Mouse (Mus musculus) G1E-ER4 (cell line): ENCODE data around the gene Hirip3. TPM values are rescaled to one million over a fixed set of nuclear protein-coding genes. Genes with fewer than 3 reads are reported as not detected.

ENCODE experiments used
- GATA1 ChIP-seq: IDR thresholded peaks from one replicate; pipeline ENCODE4 v1.8.0; 2012; ENCODE audit warnings: low read length, inconsistent platforms
- polyA plus RNA-seq: library from polyadenylated mRNA; stranded (reverse); fragments of >175 nt; gene quantifications from 2 replicates; pipeline ENCODE4 v1.2.3, GENCODE M21; 2012

The Hirip3 gene
- 312 and 358 TPM in 2 replicates for polyA plus RNA-seq

GRCm38 (mm10) chr7:126861429-126862130, at the start of gene Hirip3:
TSS of gene Hirip3 (plus strand) at chr7:126861972.
- no peak for TF ChIP-seq GATA1

- no peak for TF ChIP-seq GATA1
These were observed 46.0 kb upstream of the Hirip3 start for GRCm38 (mm10) chr7:126815726-126816222.

- TF ChIP-seq GATA1: no peak
These were observed 45.3 kb upstream of the Hirip3 start for GRCm38 (mm10) chr7:126816494-126816893.

DNA sequence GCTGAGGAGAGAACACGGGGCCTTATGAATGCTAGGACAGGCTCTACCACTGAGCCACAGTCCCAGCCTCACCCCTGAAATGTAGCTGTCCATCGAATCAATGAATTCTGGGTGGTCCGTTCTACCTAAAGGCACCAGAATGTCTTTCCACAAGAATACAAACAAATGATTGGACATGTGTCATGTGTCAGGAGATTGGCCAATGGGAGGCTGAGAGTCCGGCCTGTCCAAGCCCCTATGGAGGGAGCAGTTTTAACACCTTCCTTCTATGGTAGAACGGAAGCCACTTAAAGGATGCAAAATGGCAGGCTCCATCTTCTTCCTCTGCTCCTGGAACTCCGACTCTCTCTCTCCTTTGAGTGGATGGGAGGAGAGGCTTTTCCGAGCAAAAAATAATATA, 44.2 kb upstream of the Hirip3 start:
- no peak for TF ChIP-seq GATA1

DNA sequence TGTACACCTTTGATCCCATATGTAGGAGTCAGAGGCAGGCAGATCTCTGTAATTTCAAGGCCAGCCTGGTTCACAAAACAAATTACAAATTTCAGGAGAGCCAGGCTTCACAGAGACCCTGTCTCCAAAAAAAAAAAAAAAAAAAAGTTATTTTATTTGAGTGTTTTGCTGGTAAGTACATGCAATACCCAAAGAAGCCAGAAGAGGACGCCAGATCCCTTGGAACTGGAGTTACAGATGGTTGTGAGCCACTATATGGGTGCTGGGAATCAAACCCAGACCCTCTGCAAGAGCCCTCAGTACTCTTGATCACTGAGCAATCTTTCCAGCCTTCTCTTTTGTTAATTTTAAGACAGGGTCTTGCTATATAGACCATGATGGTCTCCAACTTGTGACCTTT, 43.0 kb upstream of the Hirip3 start:
- TF ChIP-seq GATA1: no peak

DNA sequence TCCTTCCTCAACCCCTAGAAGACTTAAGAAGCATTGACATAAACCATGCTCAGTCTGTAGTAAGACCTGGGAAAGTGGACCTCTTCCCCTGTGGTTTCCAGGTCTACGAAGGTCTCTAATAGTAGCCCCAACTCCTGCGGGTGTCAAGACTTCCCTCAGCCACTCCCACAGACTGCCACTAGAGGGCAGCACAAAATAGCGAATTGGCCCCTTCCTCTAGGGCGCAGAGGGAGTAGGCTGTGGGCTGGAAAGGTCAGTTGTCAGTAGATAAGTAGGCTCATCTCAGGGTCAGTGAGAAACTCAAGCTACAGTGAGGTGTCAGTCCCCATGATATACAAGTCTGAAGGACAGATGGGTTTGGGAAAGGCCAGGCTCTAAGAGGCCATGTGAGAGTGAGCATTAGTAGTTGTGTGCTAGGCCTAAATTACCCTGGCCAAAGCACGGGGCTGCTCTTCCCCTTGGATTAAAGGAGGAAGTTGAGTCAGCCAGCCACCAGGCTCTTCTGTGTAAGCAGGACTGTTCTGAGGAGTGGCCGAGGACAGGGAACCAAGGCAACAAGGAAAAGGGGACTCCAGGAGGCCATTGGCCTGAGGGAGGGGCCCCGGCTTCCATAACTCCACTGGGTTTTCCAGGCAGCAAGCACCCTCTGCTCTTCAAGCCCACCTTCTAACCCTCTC, 39.8 kb upstream of the Hirip3 start:
- no peak for TF ChIP-seq GATA1

DNA sequence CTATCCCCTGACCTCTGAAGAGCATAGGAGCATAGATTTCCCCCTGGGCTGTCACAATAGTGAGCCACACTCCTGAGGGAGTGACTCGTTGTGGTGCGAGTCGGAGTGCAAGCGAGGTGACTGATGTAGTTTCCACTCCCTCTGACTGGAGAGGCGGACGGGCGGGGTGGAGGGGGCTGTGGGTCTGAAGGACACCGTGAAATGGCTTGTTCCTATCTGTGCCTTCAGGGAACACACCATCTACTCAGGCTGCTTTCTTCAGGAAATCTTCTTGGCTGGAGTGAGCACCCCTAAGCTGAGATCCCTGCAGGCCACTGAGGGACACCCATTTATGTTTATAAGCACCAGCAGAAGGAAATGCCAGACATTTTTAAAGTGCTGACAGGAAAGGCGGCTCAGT, 39.0 kb upstream of the Hirip3 start:
- TF ChIP-seq GATA1: no peak

- no peak for TF ChIP-seq GATA1
These were observed 38.5 kb upstream of the Hirip3 start for GRCm38 (mm10) chr7:126823202-126823711.

DNA sequence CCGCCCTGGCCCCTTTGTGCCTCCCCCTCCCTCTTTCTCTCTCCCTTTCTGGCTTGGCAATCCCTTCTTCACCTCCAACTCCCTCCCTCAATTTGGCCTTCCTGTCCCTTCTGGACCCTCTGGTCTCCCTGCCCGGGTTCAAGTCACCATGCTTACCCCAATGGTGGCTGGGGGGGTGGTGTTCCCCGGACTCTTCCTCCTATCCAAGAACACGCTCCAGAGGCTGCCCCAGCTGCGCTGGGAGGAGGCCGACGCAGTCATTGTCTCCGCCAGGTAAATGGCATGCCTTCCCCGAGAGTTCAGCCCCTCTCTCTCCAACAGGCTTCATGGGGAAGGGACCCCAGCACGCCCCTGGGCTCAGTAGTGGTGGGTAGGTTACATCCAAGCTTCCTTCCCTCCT, 37.8 kb upstream of the Hirip3 start:
- no peak for TF ChIP-seq GATA1

DNA sequence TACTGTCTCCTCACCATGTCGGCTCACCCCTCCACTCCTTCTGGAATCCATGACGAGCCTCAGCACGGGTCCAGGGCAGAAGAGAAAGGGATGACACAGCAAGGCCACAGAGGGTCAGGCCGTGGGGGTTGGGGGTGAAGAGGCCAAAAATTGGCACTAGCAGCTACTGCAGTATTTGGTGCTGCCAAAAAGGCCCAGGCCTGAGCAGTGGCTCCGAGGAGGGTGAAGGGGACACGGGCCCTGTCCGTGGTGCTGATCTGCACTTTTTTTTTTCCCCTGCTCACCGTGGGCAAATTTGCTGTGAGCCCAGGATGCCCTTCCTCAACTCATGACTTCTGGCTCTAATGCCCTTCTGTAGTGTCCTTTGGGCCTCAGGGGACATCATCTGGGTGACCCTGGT, 36.4 kb upstream of the Hirip3 start:
- TF ChIP-seq GATA1: no peak

DNA sequence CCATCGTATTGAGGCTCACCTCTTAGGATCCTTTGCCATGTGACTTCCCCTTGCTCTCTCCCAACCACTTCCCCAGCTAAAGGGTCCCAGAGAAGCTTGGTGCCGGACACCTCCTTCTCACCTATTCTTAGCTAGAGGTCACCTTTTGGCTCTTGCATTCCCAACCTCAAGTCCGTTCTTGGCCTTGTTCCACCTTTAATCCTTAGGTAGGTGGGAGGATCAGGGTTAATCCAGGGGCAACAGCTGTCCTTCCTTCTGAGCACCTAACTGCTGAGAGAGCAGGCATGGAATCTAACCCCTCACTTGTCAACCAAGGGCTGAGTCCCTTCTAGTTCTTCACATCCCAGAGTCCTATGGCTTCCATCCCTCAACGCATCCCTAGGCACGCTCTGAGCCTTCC, 35.8 kb upstream of the Hirip3 start:
- no peak for TF ChIP-seq GATA1

GRCm38 (mm10) chr7:126831539-126831938, 30.2 kb upstream of the Hirip3 start, which contains the start of gene 4930451I11Rik:
TSS of gene 4930451I11Rik (minus strand) at chr7:126831639.
- no peak for TF ChIP-seq GATA1

DNA sequence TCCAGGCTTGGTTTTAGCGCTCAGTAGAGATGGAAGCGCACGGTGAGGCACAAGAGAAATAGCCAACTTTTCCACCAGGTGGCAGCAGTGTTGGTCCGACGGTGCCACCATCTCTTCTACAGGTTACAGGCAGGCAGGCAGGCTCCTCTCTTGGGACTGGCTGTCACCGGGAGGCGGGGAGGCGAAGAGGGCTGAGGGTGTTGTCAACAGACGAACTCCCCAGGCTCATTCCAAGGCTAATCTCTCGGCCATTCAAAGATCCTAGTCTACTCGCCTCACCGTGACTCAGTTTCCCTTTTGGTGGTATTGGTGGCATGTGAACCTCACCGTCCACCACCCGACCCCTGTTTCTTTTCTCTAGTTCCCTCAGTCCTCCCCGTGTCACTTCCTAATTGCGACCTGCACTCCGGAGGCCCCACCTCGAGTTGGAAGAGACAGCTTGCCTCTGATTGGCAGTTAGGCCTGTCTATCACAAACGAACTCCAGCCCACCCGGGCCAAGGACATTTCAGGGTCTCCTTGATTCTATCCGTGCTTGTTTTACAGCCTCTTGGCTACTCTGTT, 29.7 kb upstream of the Hirip3 start:
- no peak for TF ChIP-seq GATA1

GRCm38 (mm10) chr7:126833294-126833693, 28.5 kb upstream of the Hirip3 start:
- TF ChIP-seq GATA1: no peak

DNA sequence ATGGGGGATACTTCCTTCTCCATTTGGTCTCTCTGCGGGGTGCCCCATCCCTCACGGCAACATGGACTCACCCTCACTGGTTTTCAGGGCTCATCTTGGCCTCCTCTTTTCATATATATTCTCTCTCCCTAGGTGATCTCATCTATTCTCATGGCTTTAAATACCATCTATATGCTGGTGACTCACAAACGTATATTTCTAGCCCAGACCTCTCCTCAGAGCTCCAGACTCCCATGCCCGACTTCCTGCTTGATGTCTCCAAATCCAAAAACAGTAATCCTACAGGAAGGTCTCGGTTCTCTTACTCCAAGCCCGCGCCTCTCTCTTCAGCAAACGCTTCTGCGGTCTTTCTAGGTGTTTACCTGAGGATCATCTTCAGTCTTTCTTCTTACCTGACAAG, 18.5 kb upstream of the Hirip3 start:
- TF ChIP-seq GATA1: no peak

DNA sequence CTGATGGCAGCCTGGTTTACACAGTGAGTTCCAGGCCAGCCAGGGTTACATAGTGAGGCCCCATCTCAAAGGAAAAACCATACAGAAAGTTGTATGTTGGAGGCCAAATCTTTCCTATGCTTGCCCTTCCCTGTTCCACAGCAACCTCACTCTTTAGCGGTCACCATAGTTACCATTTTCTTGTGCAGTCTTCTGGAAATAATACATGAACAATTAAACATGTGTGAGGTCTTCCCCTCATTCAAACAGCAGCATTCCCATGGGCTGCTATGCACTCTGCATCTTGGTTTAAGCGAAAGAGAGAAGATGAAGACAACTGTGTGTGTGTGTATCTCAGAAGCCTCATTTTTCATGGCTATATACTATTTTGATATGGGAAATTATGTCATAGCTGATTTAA, 16.3 kb upstream of the Hirip3 start:
- TF ChIP-seq GATA1: no peak

GRCm38 (mm10) chr7:126847116-126847420, 14.7 kb upstream of the Hirip3 start, which contains the start of gene Doc2a:
TSS of gene Doc2a (plus strand) at chr7:126847416.
- TF ChIP-seq GATA1: no peak
